Mouse (Mus musculus): ENCODE measurements around the gene Jmjd1c.

Jmjd1c gene

GRCm38 (mm10) chr10:67095798-67096620 lies at the start of gene Jmjd1c:
Jmjd1c (plus strand) TSS chr10:67096125.
- DNase-seq (ENCODE audit: low read depth, low spot score) = peak; percentile 91

GRCm38 (mm10) chr10:67047712-67048645 lies 47.9 kb upstream of the Jmjd1c start:
- DNase-seq (ENCODE audit: low read depth, low spot score) = peak; percentile 71

- DNase-seq (ENCODE audit: low read depth, low spot score) = peak; percentile 61
Measured at GRCm38 (mm10) chr10:67048871-67049615, 46.9 kb upstream of the Jmjd1c start.

GRCm38 (mm10) chr10:67049621-67050020 lies 46.3 kb upstream of the Jmjd1c start:
- DNase-seq (ENCODE audit: low read depth, low spot score) = peak; percentile 85

- no peak for DNase-seq (ENCODE audit: low read depth, low spot score)
Measured at GRCm38 (mm10) chr10:67050766-67051165, 45.2 kb upstream of the Jmjd1c start.

- peak; percentile 59 for DNase-seq (ENCODE audit: low read depth, low spot score)
Measured at GRCm38 (mm10) chr10:67051466-67051865, 44.5 kb upstream of the Jmjd1c start.

GRCm38 (mm10) chr10:67052429-67052828 lies 43.5 kb upstream of the Jmjd1c start:
- no peak for DNase-seq (ENCODE audit: low read depth, low spot score)

GRCm38 (mm10) chr10:67053475-67053874 lies 42.5 kb upstream of the Jmjd1c start:
- DNase-seq (ENCODE audit: low read depth, low spot score) = peak; percentile 90

- no peak for DNase-seq (ENCODE audit: low read depth, low spot score)
Measured at GRCm38 (mm10) chr10:67055867-67056856, 39.8 kb upstream of the Jmjd1c start.

- no peak for DNase-seq (ENCODE audit: low read depth, low spot score)
Measured at GRCm38 (mm10) chr10:67057208-67057607, 38.7 kb upstream of the Jmjd1c start.

GRCm38 (mm10) chr10:67057696-67058095 lies 38.2 kb upstream of the Jmjd1c start:
- DNase-seq (ENCODE audit: low read depth, low spot score) = no peak

- no peak for DNase-seq (ENCODE audit: low read depth, low spot score)
Measured at GRCm38 (mm10) chr10:67058297-67058696, 37.6 kb upstream of the Jmjd1c start.

- no peak for DNase-seq (ENCODE audit: low read depth, low spot score)
Measured at GRCm38 (mm10) chr10:67058702-67059101, 37.2 kb upstream of the Jmjd1c start.

GRCm38 (mm10) chr10:67061367-67061801 lies 34.5 kb upstream of the Jmjd1c start:
- peak; percentile 79 for DNase-seq (ENCODE audit: low read depth, low spot score)

GRCm38 (mm10) chr10:67061823-67062222 lies 34.1 kb upstream of the Jmjd1c start:
- no peak for DNase-seq (ENCODE audit: low read depth, low spot score)

- no peak for DNase-seq (ENCODE audit: low read depth, low spot score)
Measured at GRCm38 (mm10) chr10:67065277-67065887, 30.5 kb upstream of the Jmjd1c start.

- no peak for DNase-seq (ENCODE audit: low read depth, low spot score)
Measured at GRCm38 (mm10) chr10:67065927-67066326, 30.0 kb upstream of the Jmjd1c start.

- DNase-seq (ENCODE audit: low read depth, low spot score) = no peak
Measured at GRCm38 (mm10) chr10:67066421-67066820, 29.5 kb upstream of the Jmjd1c start.

GRCm38 (mm10) chr10:67069013-67069412 lies 26.9 kb upstream of the Jmjd1c start:
- DNase-seq (ENCODE audit: low read depth, low spot score) = peak; percentile 63

- DNase-seq (ENCODE audit: low read depth, low spot score) = no peak
Measured at GRCm38 (mm10) chr10:67071389-67071788, 24.5 kb upstream of the Jmjd1c start.
